Mouse (Mus musculus) kidney, postnatal 0 days (tissue): ENCODE data around the gene Cdc42bpa. TPM values are rescaled to one million over a fixed set of nuclear protein-coding genes. Genes with fewer than 3 reads are reported as not detected.

Experiments
- ATAC-seq: fragments of 200-750 bp; cut with Nextera tagmentation; replicated peaks from 2 replicates; pipeline ENCODE4 v1.8.0; 2017; ENCODE audit warnings: low read depth, moderate number of reproducible peaks, moderate TSS enrichment, moderate library complexity; ENCODE audit not compliant: low FRiP score
- DNase-seq: peaks from one replicate; pipeline ENCODE4 v3.0.0-alpha.2; 2016; ENCODE audit warnings: low spot score
- H3K27ac ChIP-seq: fragments of 300-500 bp; sonication (generic); 2 replicates; pipeline ENCODE4 v1.5.1; 2014; ENCODE audit warnings: mild to moderate bottlenecking
- H3K27me3 ChIP-seq: fragments of 300-500 bp; sonication (generic); 2 replicates; pipeline ENCODE4 v1.6.1; 2014; ENCODE audit warnings: low read length, mixed read lengths; ENCODE audit not compliant: insufficient read depth
- H3K36me3 ChIP-seq: fragments of 300-500 bp; sonication (generic); 2 replicates; pipeline ENCODE4 v1.6.1; 2014; ENCODE audit warnings: low read length, mixed read lengths; ENCODE audit not compliant: insufficient read depth
- H3K4me1 ChIP-seq: fragments of 300-500 bp; sonication (generic); replicated peaks from 2 replicates; pipeline ENCODE4 v1.6.1; 2014; ENCODE audit warnings: antibody characterized with exemption, low read length, mixed read lengths; ENCODE audit not compliant: insufficient read depth
- H3K4me2 ChIP-seq: fragments of 300-500 bp; sonication (generic); 2 replicates; pipeline ENCODE4 v1.6.1; 2014; ENCODE audit warnings: mild to moderate bottlenecking, low read length, moderate library complexity, mixed read lengths
- H3K4me3 ChIP-seq: fragments of 300-500 bp; sonication (generic); replicated peaks from 2 replicates; pipeline ENCODE4 v1.5.1; 2014; ENCODE audit warnings: low read depth, low read length
- H3K9ac ChIP-seq: fragments of 300-500 bp; sonication (generic); 2 replicates; pipeline ENCODE4 v1.6.1; 2014; ENCODE audit warnings: low read depth, low read length
- H3K9me3 ChIP-seq: fragments of 300-500 bp; sonication (generic); replicated peaks from 2 replicates; pipeline ENCODE4 v1.6.1; 2016; ENCODE audit warnings: low read length, inconsistent platforms, mixed read lengths
- CTCF ChIP-seq: IDR thresholded peaks from 2 replicates; pipeline ENCODE4 v1.5.1; 2016; ENCODE audit warnings: antibody characterized with exemption, low read depth, mild to moderate bottlenecking, moderate library complexity
- WGBS: fragments of 180-500 bp; shearing (Covaris S2); extraction: QIAGEN DNeasy Blood & Tissue Kit; methylation state at CpG from one replicate; pipeline ENCODE4 v1.1.7; 2014; 5-methylcytosine and 5-hydroxymethylcytosine counted together
- polyA plus RNA-seq: library from polyadenylated mRNA; unstranded; fragments of >200 nt; fragmentation: Nextera tagmentation; extraction: Ambion mirVana; gene quantifications from 2 replicates; pipeline ENCODE4 v1.2.1, GENCODE M21; 2015

The Cdc42bpa gene
- polyA plus RNA-seq, 1 experiment from 2014 or later: 15.8 TPM

DNA sequence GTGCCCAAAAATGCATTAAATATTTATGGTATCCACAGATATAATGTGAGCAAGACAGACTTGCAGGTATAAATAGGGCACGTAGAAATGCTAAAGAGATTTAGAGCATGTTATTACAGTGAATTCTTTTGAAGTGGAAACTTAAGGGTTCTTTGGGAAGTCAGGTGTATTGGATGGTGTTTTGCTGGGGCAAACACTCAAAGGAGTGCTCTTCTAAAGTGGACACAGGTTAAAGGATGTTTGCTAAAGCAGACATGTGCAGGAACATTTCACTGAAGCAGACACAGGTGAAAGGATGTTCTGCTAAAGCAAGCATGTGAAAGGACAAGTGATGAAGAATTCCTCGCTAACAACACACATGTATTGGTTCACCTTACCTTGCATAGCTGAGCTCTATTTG, 83.9 kb downstream of the Cdc42bpa start:
- ATAC-seq (no peak), DNase-seq (no peak)
- H3K27me3 ChIP-seq: no peaks in the 10 kb centered on the region
- no peak overlapping the region for H3K27ac ChIP-seq
- WGBS: 94% methylated on average over 2 of the region's 2 CpGs
- no peak overlapping the region for H3K4me3 ChIP-seq
- peaks cover 9% of the 10 kb centered on the region; the same call in 1 of the 2 replicates for H3K36me3 ChIP-seq
- H3K9me3 ChIP-seq: no peaks in the 10 kb centered on the region
- H3K4me2 ChIP-seq: no peak overlapping the region
- no peak for TF ChIP-seq CTCF
- H3K9ac ChIP-seq: no peak overlapping the region
- H3K4me1 ChIP-seq: no peaks in the 10 kb centered on the region

DNA sequence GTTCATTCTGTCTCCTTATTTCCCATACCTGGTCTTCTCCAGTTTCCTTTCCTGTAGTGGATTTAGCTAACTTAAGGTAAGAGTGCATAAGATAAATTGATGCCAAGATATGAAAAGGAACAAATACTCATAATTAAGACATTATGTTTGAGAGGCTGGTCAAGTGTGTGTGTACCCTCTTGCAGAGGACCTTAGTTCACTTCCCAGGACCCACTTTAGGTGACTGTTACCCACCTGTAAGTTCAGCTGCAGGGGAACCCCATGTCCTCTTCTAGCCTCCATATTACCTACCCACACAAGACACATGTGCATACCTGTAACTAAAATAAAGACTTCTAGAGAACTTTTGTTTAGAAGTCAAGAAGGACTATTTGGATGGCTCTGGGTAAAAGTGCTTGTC, 84.9 kb downstream of the Cdc42bpa start:
- no peak for ATAC-seq

GRCm38 (mm10) chr1:180089176-180089575, 128.9 kb downstream of the Cdc42bpa start:
- WGBS: 88% methylated on average over 1 of the region's 1 CpGs
- no peak for TF ChIP-seq CTCF
- H3K36me3 ChIP-seq: 0 out of 2 replicates have a peak, but pooled peaks cover 3% of the 10 kb centered on the region
- ATAC-seq (no peak), DNase-seq (no peak)
- H3K27me3 ChIP-seq: no peaks in the 10 kb centered on the region
- H3K4me2 ChIP-seq: no peak overlapping the region
- H3K27ac ChIP-seq: no peak overlapping the region
- no peak overlapping the region for H3K9ac ChIP-seq
- no peaks in the 10 kb centered on the region for H3K9me3 ChIP-seq
- H3K4me3 ChIP-seq: no peak overlapping the region
- no peaks in the 10 kb centered on the region for H3K4me1 ChIP-seq

More for the DNA sequence above, 84.9 kb downstream of the Cdc42bpa start:
- H3K9ac ChIP-seq: no peak overlapping the region
- peaks cover 9% of the 10 kb centered on the region; the same call in 1 of the 2 replicates for H3K36me3 ChIP-seq
- H3K9me3 ChIP-seq: no peaks in the 10 kb centered on the region
- no peak for TF ChIP-seq CTCF
- H3K27ac ChIP-seq: no peak overlapping the region
- no peaks in the 10 kb centered on the region for H3K27me3 ChIP-seq
- H3K4me1 ChIP-seq: no peaks in the 10 kb centered on the region
- no peak for DNase-seq
- H3K4me2 ChIP-seq: no peak overlapping the region
- no peak overlapping the region for H3K4me3 ChIP-seq

DNA sequence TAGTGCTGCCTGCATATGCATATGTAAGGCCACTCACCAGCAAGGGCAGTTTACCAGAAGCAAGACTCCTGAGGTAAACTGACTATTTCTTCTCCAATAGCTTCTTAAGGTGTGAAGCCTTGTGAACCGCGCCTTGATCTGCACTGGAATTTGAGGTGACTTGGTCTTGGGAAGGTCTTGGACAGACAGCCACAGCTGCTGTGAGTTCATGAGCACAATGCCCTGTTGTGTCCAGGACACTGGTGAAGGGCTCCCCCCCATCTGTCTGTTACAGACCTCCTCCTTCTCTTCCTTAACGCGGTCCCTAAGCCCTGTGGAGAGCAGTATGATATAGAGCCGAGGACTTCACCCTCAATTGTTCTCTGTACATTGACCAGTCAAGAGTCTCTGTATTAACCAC, 138.2 kb downstream of the Cdc42bpa start:
- no peak overlapping the region for H3K4me2 ChIP-seq
- DNase-seq (no peak), ATAC-seq (no peak)
- TF ChIP-seq CTCF: no peak
- H3K27ac ChIP-seq: no peak overlapping the region
- no peaks in the 10 kb centered on the region for H3K4me1 ChIP-seq
- WGBS: 95% methylated on average over 5 of the region's 5 CpGs
- H3K27me3 ChIP-seq: no peaks in the 10 kb centered on the region
- peaks cover 14% of the 10 kb centered on the region; the same call in 1 of the 2 replicates for H3K36me3 ChIP-seq
- no peak overlapping the region for H3K9ac ChIP-seq
- H3K4me3 ChIP-seq: no peak overlapping the region
- no peaks in the 10 kb centered on the region for H3K9me3 ChIP-seq

DNA sequence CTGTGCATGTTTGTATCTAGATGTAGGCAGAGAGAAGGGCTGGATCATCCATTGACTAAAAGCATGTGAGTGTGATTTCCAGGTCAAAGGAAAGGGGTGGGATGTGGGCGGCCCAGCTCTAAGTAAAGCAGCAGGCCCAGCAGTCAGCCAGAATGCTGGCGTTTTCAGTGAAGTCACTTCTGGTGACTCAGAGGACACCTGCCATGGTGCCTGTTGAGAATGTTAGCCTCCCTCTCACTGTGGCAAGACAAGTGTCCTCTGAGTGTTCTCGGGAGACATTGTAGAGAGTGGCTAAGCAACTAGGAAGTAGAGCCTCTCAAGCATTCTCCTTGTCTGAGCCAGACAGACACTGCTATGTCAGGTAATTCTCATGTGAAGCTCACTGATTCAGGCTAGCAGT, 144.3 kb downstream of the Cdc42bpa start:
- Histone ChIP-seq H3K27ac (no peak overlapping the region), H3K9me3 (no peaks in the 10 kb centered on the region), H3K4me2 (no peak overlapping the region), H3K36me3 (0 out of 2 replicates have a peak, but pooled peaks cover 4% of the 10 kb centered on the region), H3K9ac (no peak overlapping the region), H3K4me3 (no peak overlapping the region), H3K4me1 (no peaks in the 10 kb centered on the region), H3K27me3 (no peaks in the 10 kb centered on the region)
- no peak for TF ChIP-seq CTCF
- no peak for ATAC-seq
- 77% methylated on average over 3 of the region's 3 CpGs for WGBS
- DNase-seq: no peak

DNA sequence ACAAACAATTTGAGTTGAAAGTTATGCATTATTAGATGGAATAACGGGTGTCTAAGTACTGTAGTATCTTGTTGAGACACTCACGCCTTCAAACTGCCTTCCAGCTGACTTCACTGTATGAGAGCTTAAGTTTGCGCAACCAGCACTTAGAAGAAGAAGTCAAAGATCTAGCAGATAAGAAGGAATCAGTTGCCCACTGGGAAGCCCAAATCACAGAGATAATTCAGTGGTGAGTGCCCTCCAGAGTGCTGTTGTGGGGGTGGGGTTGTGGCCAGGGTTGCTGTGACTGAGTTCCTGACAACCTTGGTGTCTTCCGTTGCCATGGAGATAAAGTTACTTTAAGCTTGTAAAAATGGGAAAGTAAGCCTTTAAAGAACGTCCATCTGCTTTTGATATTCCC, 148.8 kb downstream of the Cdc42bpa start:
- DNase-seq (no peak), ATAC-seq (no peak)
- H3K4me1 ChIP-seq: no peaks in the 10 kb centered on the region
- H3K36me3 ChIP-seq: peaks cover 18% of the 10 kb centered on the region
- H3K27ac ChIP-seq: no peak overlapping the region
- WGBS: 81% methylated on average over 5 of the region's 5 CpGs
- no peak overlapping the region for H3K4me2 ChIP-seq
- no peak overlapping the region for H3K9ac ChIP-seq
- no peaks in the 10 kb centered on the region for H3K27me3 ChIP-seq
- no peak overlapping the region for H3K4me3 ChIP-seq
- no peaks in the 10 kb centered on the region for H3K9me3 ChIP-seq
- no peak for TF ChIP-seq CTCF

DNA sequence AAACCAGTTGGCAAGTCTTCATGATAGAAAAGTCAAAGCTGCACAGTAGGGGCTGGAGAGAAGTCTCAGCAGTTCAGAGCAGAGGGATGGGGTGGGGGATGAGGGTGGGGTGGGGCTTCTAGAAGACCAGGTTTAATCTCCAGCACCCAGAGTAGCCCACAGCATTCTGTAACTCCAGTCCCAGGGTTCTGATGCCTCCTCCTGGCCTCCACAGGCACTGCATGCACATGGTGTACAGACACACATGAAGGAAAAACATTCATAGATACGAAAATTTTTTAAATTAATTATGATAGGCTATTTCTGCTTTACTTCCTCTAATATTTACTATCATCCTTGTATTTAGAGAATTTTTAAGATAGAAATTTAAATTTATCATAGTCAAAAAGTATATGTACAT, 156.3 kb downstream of the Cdc42bpa start:
- peak; percentile 65 for TF ChIP-seq CTCF
- Histone ChIP-seq H3K4me2 (no peak overlapping the region), H3K4me3 (no peak overlapping the region), H3K36me3 (peaks cover 20% of the 10 kb centered on the region), H3K27me3 (no peaks in the 10 kb centered on the region), H3K4me1 (no peaks in the 10 kb centered on the region), H3K27ac (no peak overlapping the region), H3K9ac (no peak overlapping the region), H3K9me3 (no peaks in the 10 kb centered on the region)
- ATAC-seq (no peak), DNase-seq (peak; percentile 18)
- 87% methylated on average over 1 of the region's 1 CpGs for WGBS
